Mouse (Mus musculus) retina, embryonic 14.5 days (tissue): Measurements from ENCODE around the gene Banp.

Experiments used
- DNase-seq: peaks from one replicate; pipeline ENCODE4 v3.0.0-alpha.2; 2015; ENCODE audit warnings: low spot score

The Banp gene

GRCm38 (mm10) chr8:122018046-122018831, 68.7 kb downstream of the Banp start:
- no peak for DNase-seq

- DNase-seq, result no peak
Observed at GRCm38 (mm10) chr8:122019162-122019561, 69.6 kb downstream of the Banp start.

GRCm38 (mm10) chr8:122020050-122020771, 70.7 kb downstream of the Banp start:
- no peak for DNase-seq

GRCm38 (mm10) chr8:122021725-122022124, 72.2 kb downstream of the Banp start:
- DNase-seq, result no peak

GRCm38 (mm10) chr8:122022274-122022673, 72.7 kb downstream of the Banp start:
- DNase-seq, result no peak

GRCm38 (mm10) chr8:122022705-122023104, 73.2 kb downstream of the Banp start:
- no peak for DNase-seq

GRCm38 (mm10) chr8:122025546-122025945, 76.0 kb downstream of the Banp start:
- no peak for DNase-seq

- no peak for DNase-seq
Observed at GRCm38 (mm10) chr8:122028116-122028515, 78.6 kb downstream of the Banp start.

GRCm38 (mm10) chr8:122030965-122031364, 81.4 kb downstream of the Banp start:
- peak; percentile 62 for DNase-seq

GRCm38 (mm10) chr8:122032741-122033140, 83.2 kb downstream of the Banp start:
- DNase-seq, result no peak

GRCm38 (mm10) chr8:122035543-122035942, 86.0 kb downstream of the Banp start:
- DNase-seq, result no peak

- no peak for DNase-seq
Observed at GRCm38 (mm10) chr8:122036325-122036724, 86.8 kb downstream of the Banp start.

- no peak for DNase-seq
Observed at GRCm38 (mm10) chr8:122037279-122037678, 87.7 kb downstream of the Banp start.

GRCm38 (mm10) chr8:122038076-122038475, 88.5 kb downstream of the Banp start:
- DNase-seq, result no peak

- DNase-seq, result no peak
Observed at GRCm38 (mm10) chr8:122039452-122039851, 89.9 kb downstream of the Banp start.

GRCm38 (mm10) chr8:122047206-122047870, 97.8 kb downstream of the Banp start:
- DNase-seq, result no peak

GRCm38 (mm10) chr8:122049266-122049665, 99.7 kb downstream of the Banp start:
- no peak for DNase-seq

GRCm38 (mm10) chr8:122049923-122050322, 100.4 kb downstream of the Banp start:
- DNase-seq, result no peak

GRCm38 (mm10) chr8:122050620-122051019, 101.1 kb downstream of the Banp start:
- DNase-seq, result no peak

GRCm38 (mm10) chr8:122055321-122055720, 105.8 kb downstream of the Banp start:
- peak; percentile 26 for DNase-seq

- no peak for DNase-seq
Observed at GRCm38 (mm10) chr8:122056113-122056512, 106.6 kb downstream of the Banp start.

GRCm38 (mm10) chr8:122056882-122057281, 107.3 kb downstream of the Banp start:
- DNase-seq, result no peak

- no peak for DNase-seq
Observed at GRCm38 (mm10) chr8:122058510-122058909, 109.0 kb downstream of the Banp start.
